Mouse (Mus musculus): ENCODE measurements around the gene Serpinf1.

DNA sequence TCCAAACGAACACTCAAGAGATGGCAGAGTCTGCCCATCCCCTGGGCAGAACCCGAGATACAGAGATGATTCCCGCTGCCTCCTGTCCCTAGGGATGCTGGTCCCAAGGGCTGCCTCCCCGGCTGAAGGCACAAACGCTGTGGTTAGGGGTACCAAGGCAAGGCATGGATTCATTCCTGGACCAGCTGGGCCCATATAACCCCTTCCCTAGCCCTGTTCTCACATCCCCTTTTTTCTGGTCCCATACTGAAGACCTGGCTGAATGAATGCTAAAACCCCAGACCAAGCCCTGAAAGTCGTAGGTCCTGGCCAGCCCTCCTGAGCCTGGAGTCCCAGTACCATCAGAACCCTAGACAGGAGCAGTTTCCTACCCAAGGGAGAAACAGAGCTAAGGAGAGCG, 18.5 kb upstream of the Serpinf1 start:
- TF ChIP-seq POLR2A (IDR thresholded peaks at IDR 0.05; ENCODE audit: control insufficient read depth, extremely low read depth, insufficient read depth, low read length, poor library complexity) (no peak), CTCF (IDR thresholded peaks at IDR 0.05; ENCODE audit: borderline replicate concordance, control insufficient read depth, extremely low read depth, insufficient read depth, low read length, poor library complexity) (no peak)
